Mouse (Mus musculus) adrenal gland, adult 2 months (tissue): Measurements from ENCODE around the gene Olfr495. TPM values are rescaled to one million over a fixed set of nuclear protein-coding genes. Genes with fewer than 3 reads are reported as not detected.

Source experiments
- DNase-seq: peaks from one replicate; pipeline ENCODE4 v3.0.0; 2021
- long read RNA-seq: library from polyadenylated mRNA; stranded (forward); transcript quantifications from one replicate; pipeline ENCODE4 v2.0.0, GENCODE M21; 2021
- polyA plus RNA-seq: library from polyadenylated mRNA; depleted of rRNA; stranded (reverse); fragments of >200 nt; gene quantifications from 2 replicates; pipeline ENCODE4 v1.2.3, GENCODE M21; 2012; rRNA removed
- total RNA-seq, 2 experiments: library from RNA; stranded (reverse); gene quantifications; 2 replicates each; pipeline ENCODE4 v1.2.3; 2021

Olfr495 gene
- total RNA-seq (not detected), polyA plus RNA-seq (not detected in 2 replicates)
- long read RNA-seq: 0 reads

GRCm38 (mm10) chr7:108392867-108393266 lies at the start of gene Olfr495:
Olfr495 (plus strand) TSS chr7:108393167.
- no peak for DNase-seq

GRCm38 (mm10) chr7:108346879-108347278 lies 46.1 kb upstream of the Olfr495 start, which contains the start of gene Olfr493:
Olfr493 (minus strand) TSS chr7:108346979.
- no peak for DNase-seq

GRCm38 (mm10) chr7:108365035-108365434 lies 27.9 kb upstream of the Olfr495 start, which contains the start of gene Olfr494:
Olfr494 (plus strand) TSS chr7:108365335.
- no peak for DNase-seq

GRCm38 (mm10) chr7:108420121-108420520 lies 27.2 kb downstream of the Olfr495 start, which contains the start of gene Olfr497:
Olfr497 (plus strand) TSS chr7:108420421.
- no peak for DNase-seq

Other genes with a start within 250 kb of the Olfr495 start
- not detected for gene Olfr485, start 233.3 kb upstream of the Olfr495 start, total RNA-seq
- not detected in 2 replicates for gene Olfr485, start 233.3 kb upstream of the Olfr495 start, polyA plus RNA-seq
- gene Olfr486, start 220.4 kb upstream of the Olfr495 start, total RNA-seq: not detected
- not detected in 2 replicates for gene Olfr486, start 220.4 kb upstream of the Olfr495 start, polyA plus RNA-seq
- not detected for gene Olfr487, start 178.5 kb upstream of the Olfr495 start, total RNA-seq
- not detected in 2 replicates for gene Olfr487, start 178.5 kb upstream of the Olfr495 start, polyA plus RNA-seq
- gene Olfr488, start 134.8 kb upstream of the Olfr495 start, total RNA-seq: not detected
- gene Olfr488, start 134.8 kb upstream of the Olfr495 start, polyA plus RNA-seq: not detected in 2 replicates
- not detected for gene Olfr490, start 104.2 kb upstream of the Olfr495 start, total RNA-seq
- gene Olfr490, start 104.2 kb upstream of the Olfr495 start, polyA plus RNA-seq: not detected in 2 replicates
- gene Olfr491, start 79.7 kb upstream of the Olfr495 start, total RNA-seq: not detected
- not detected in 2 replicates for gene Olfr491, start 79.7 kb upstream of the Olfr495 start, polyA plus RNA-seq
- not detected for gene Olfr492, start 69.5 kb upstream of the Olfr495 start, total RNA-seq
- gene Olfr492, start 69.5 kb upstream of the Olfr495 start, polyA plus RNA-seq: not detected in 2 replicates
- gene Olfr493, start 46.2 kb upstream of the Olfr495 start, total RNA-seq: not detected
- gene Olfr493, start 46.2 kb upstream of the Olfr495 start, polyA plus RNA-seq: not detected in 2 replicates
- gene Olfr494, start 27.8 kb upstream of the Olfr495 start, total RNA-seq: not detected
- not detected in 2 replicates for gene Olfr494, start 27.8 kb upstream of the Olfr495 start, polyA plus RNA-seq
- not detected for gene Olfr497, start 27.3 kb downstream of the Olfr495 start, total RNA-seq
- gene Olfr497, start 27.3 kb downstream of the Olfr495 start, polyA plus RNA-seq: not detected in 2 replicates
- not detected for gene Olfr498, start 72.2 kb downstream of the Olfr495 start, total RNA-seq
- gene Olfr498, start 72.2 kb downstream of the Olfr495 start, polyA plus RNA-seq: not detected in 2 replicates
- not detected for gene Olfr502, start 131.9 kb downstream of the Olfr495 start, total RNA-seq
- gene Olfr502, start 131.9 kb downstream of the Olfr495 start, polyA plus RNA-seq: not detected in 2 replicates
- gene Olfr503, start 151.4 kb downstream of the Olfr495 start, total RNA-seq: not detected
- not detected in 2 replicates for gene Olfr503, start 151.4 kb downstream of the Olfr495 start, polyA plus RNA-seq
- not detected for gene Olfr504, start 172.6 kb downstream of the Olfr495 start, total RNA-seq
- gene Olfr504, start 172.6 kb downstream of the Olfr495 start, polyA plus RNA-seq: not detected in 2 replicates
- not detected for gene Olfr506, start 217.6 kb downstream of the Olfr495 start, total RNA-seq
- gene Olfr506, start 217.6 kb downstream of the Olfr495 start, polyA plus RNA-seq: not detected in 2 replicates
- gene Olfr507, start 228.6 kb downstream of the Olfr495 start, total RNA-seq: not detected
- not detected in 2 replicates for gene Olfr507, start 228.6 kb downstream of the Olfr495 start, polyA plus RNA-seq
- not detected for gene Olfr508, start 236.8 kb downstream of the Olfr495 start, total RNA-seq
- gene Olfr508, start 236.8 kb downstream of the Olfr495 start, polyA plus RNA-seq: not detected in 2 replicates